Mouse (Mus musculus): ENCODE results near the gene Rorb.

GRCm38 (mm10) chr19:19005144-19005543, 105.9 kb downstream of the Rorb start:
- TF ChIP-seq USF1 (IDR thresholded peaks at IDR 0.05; ENCODE audit: low read depth) (no peak), MAX (IDR thresholded peaks at IDR 0.05; ENCODE audit: low read depth) (no peak), POLR2A (IDR thresholded peaks at IDR 0.05; ENCODE audit: insufficient read length, low read depth) (no peak), POLR2AphosphoS2 (IDR thresholded peaks at IDR 0.05; ENCODE audit: insufficient read length, low read depth) (no peak), TCF12 (IDR thresholded peaks at IDR 0.05; ENCODE audit: insufficient read depth, poor library complexity, severe bottlenecking) (no peak), CEBPB (IDR thresholded peaks at IDR 0.05; ENCODE audit: insufficient read depth, poor library complexity, severe bottlenecking) (no peak), MYOD1 (IDR thresholded peaks at IDR 0.05; ENCODE audit: control insufficient read depth in 1 of 3, insufficient read length in 2 of 3, low read depth in 2 of 3) (no peak), TCF3 (IDR thresholded peaks at IDR 0.05; ENCODE audit: insufficient read length, low read depth) (no peak), SRF (IDR thresholded peaks at IDR 0.05; ENCODE audit: control insufficient read depth, insufficient read length, low read depth) (no peak)

All from myocyte (in vitro differentiated cells).